ENCODE assay signal across 13 mouse cellular contexts in genomic region chrX:13705051-13705450, GRCm38 (mm10). TPM values are rescaled to one million over a fixed set of nuclear protein-coding genes. Genes with fewer than 3 reads are reported as not detected.
DNase-seq lines count a peak whose midpoint lies in the region; ATAC-seq and TF ChIP-seq lines count a peak whose summit lies in the region.
"Had no signal": no experiment of that assay in that cellular context is flagged by ENCODE, and none has a peak within 500 bp of the region (broad histone marks: within the 10 kb centered on the region; RNA-seq: fewer than 3 reads in every experiment).

No protein-coding gene starts in this region.

- TF ChIP-seq EP300 in stomach, postnatal 0 days (optimal IDR thresholded peaks at IDR 0.05), result no peak

- peak; percentile 8 for DNase-seq in gastrocnemius, postnatal 10 days
- DNase-seq in gastrocnemius, postnatal 36 days, result no peak
- peak; percentile 2 for DNase-seq in right cerebral cortex, postnatal 4 days
- no peak for DNase-seq in right cerebral cortex, postnatal 36 days (ENCODE audit: low spot score in 2 of 2)
- DNase-seq in gastrocnemius, postnatal 14 days, result peak; percentile 9
- peak; percentile 30 for DNase-seq in stomach, postnatal 0 days (ENCODE audit: low spot score)
- DNase-seq in spleen, adult 18-20 months, result no peak
- no peak for DNase-seq in frontal cortex, postnatal 14 days (ENCODE audit: low spot score in 2 of 2)

- intact Hi-C loops in gastrocnemius, postnatal 36 days (cut with DNase I), result no loop called here
- intact Hi-C loops in gastrocnemius, postnatal 14 days (cut with DNase I; ENCODE audit: low total_unique reads), result no loop called here

- no peaks in the 10 kb centered on the region for H3K9me3 ChIP-seq in stomach, postnatal 0 days (ENCODE audit: control insufficient read depth, low read length)
- H3K9me3 ChIP-seq: forebrain, embryonic 10.5 days; hindbrain, embryonic 12.5 days had no signal

- TF ChIP-seq CTCF in stomach, postnatal 0 days (IDR thresholded peaks at IDR 0.05; ENCODE audit: low read depth), result no peak

- H3K27me3 ChIP-seq in stomach, postnatal 0 days (ENCODE audit: control insufficient read depth, insufficient read depth, low read length), result no peaks in the 10 kb centered on the region
- H3K27me3 ChIP-seq: hindbrain, embryonic 12.5 days had no signal

- H3K4me1 ChIP-seq in stomach, postnatal 0 days (replicated peaks; ENCODE audit: control insufficient read depth, insufficient read depth), result no peaks in the 10 kb centered on the region
- H3K4me1 ChIP-seq: forebrain, embryonic 10.5 days; hindbrain, embryonic 12.5 days had no signal

- no peaks in the 10 kb centered on the region for H3K36me3 ChIP-seq in stomach, postnatal 0 days (ENCODE audit: control insufficient read depth, insufficient read depth, low read length)
- H3K36me3 ChIP-seq: forebrain, embryonic 10.5 days; hindbrain, embryonic 12.5 days had no signal

- 20% methylated on average over 2 of the region's 2 CpGs for WGBS in stomach, postnatal 0 days

- no peak overlapping the region for H3K9ac ChIP-seq in stomach, postnatal 0 days (ENCODE audit: low read length)
- H3K9ac ChIP-seq: hindbrain, embryonic 12.5 days had no signal

- ATAC-seq in stomach, postnatal 0 days (ENCODE audit: low FRiP score, low TSS enrichment), result no peak

- H3K27ac ChIP-seq in stomach, postnatal 0 days (replicated peaks), result no peak overlapping the region
- H3K27ac ChIP-seq: forebrain, embryonic 10.5 days; hindbrain, embryonic 12.5 days; macrophage had no signal

- no peak overlapping the region for H3K4me2 ChIP-seq in stomach, postnatal 0 days (replicated peaks; ENCODE audit: low read depth)
- H3K4me2 ChIP-seq: hindbrain, embryonic 12.5 days had no signal

- H3K4me3 ChIP-seq in stomach, postnatal 0 days (ENCODE audit: low read depth, low read length), result no peak overlapping the region
- H3K4me3 ChIP-seq: forebrain, embryonic 10.5 days; hindbrain, embryonic 12.5 days had no signal

RNA-seq across cellular contexts. Expression of gene Gpr82, which starts 43.9 kb away (rescaled TPM):
- total RNA-seq in gastrocnemius, postnatal 10 days (2021), result not detected
- not detected for total RNA-seq in gastrocnemius, postnatal 36 days (2021)
- not detected for total RNA-seq in gastrocnemius, postnatal 14 days (2021)
- 0.21 TPM in 1 of 2 replicates, not detected in the other for polyA plus RNA-seq in stomach, postnatal 0 days (2015; fragmentation: Nextera tagmentation; extraction: Ambion mirVana)
- total RNA-seq: ES-E14; layer of hippocampus, postnatal 10 days had no signal

Comparison
In these comparisons a context has a peak if more than half of its experiments do, and no peak if none do; other contexts are left out.
1. DNase-seq: peak in gastrocnemius, postnatal 10 days (single experiment), right cerebral cortex, postnatal 4 days (single experiment), gastrocnemius, postnatal 14 days (single experiment) and stomach, postnatal 0 days (single experiment); none in gastrocnemius, postnatal 36 days (0 of 2), right cerebral cortex, postnatal 36 days (0 of 2), spleen, adult 18-20 months (0 of 2) and frontal cortex, postnatal 14 days (0 of 2).